Mouse (Mus musculus): ENCODE results near the gene Alkbh3. TPM values are rescaled to one million over a fixed set of nuclear protein-coding genes. Genes with fewer than 3 reads are reported as not detected.

Alkbh3 gene
- polyA plus RNA-seq, 1 experiment from 2014 or later = 46.2 TPM

GRCm38 (mm10) chr2:93979249-93980120, 31.1 kb downstream of the Alkbh3 start:
- WGBS = 93% methylated on average over 7 of the region's 7 CpGs
- H3K36me3 ChIP-seq (ENCODE audit: control insufficient read depth, insufficient read depth, low read length) = peaks cover 9% of the 10 kb centered on the region

GRCm38 (mm10) chr2:93976436-93977252, 34.0 kb downstream of the Alkbh3 start:
- Histone ChIP-seq H3K9me3 (replicated peaks; ENCODE audit: control insufficient read depth, low read length, poor library complexity, severe bottlenecking) (no peaks in the 10 kb centered on the region), H3K27ac (ENCODE audit: low read length) (peak overlapping the region; percentile 63), H3K4me1 (ENCODE audit: control insufficient read depth, insufficient read depth, low read length) (peaks cover 20% of the 10 kb centered on the region), H3K27me3 (ENCODE audit: control insufficient read depth, insufficient read depth, low read depth, low read length) (no peaks in the 10 kb centered on the region), H3K9ac (ENCODE audit: low read depth, low read length) (peak overlapping the region; percentile 81), H3K36me3 (ENCODE audit: control insufficient read depth, insufficient read depth, low read length) (peaks cover 6% of the 10 kb centered on the region), H3K4me3 (ENCODE audit: low read depth, low read length) (peak overlapping the region; percentile 44), H3K4me2 (ENCODE audit: low read length) (peak overlapping the region; percentile 91)
- 3% methylated on average over 35 of the region's 37 CpGs for WGBS
- peak; percentile 84 for ATAC-seq

More at GRCm38 (mm10) chr2:93979249-93980120, 31.1 kb downstream of the Alkbh3 start:
- peaks cover 20% of the 10 kb centered on the region for H3K4me1 ChIP-seq (ENCODE audit: control insufficient read depth, insufficient read depth, low read length)
- no peak overlapping the region for H3K4me2 ChIP-seq (ENCODE audit: low read length)
- no peaks in the 10 kb centered on the region for H3K9me3 ChIP-seq (replicated peaks; ENCODE audit: control insufficient read depth, low read length, poor library complexity, severe bottlenecking)
- H3K27ac ChIP-seq (ENCODE audit: low read length) = no peak overlapping the region
- no peaks in the 10 kb centered on the region for H3K27me3 ChIP-seq (ENCODE audit: control insufficient read depth, insufficient read depth, low read depth, low read length)
- no peak for ATAC-seq
- H3K9ac ChIP-seq (ENCODE audit: low read depth, low read length) = no peak overlapping the region
- H3K4me3 ChIP-seq (ENCODE audit: low read depth, low read length) = no peak overlapping the region

GRCm38 (mm10) chr2:93975526-93976435, 34.8 kb downstream of the Alkbh3 start:
- Histone ChIP-seq H3K4me2 (ENCODE audit: low read length) (peak overlapping the region; percentile 91), H3K27ac (ENCODE audit: low read length) (peak overlapping the region; percentile 63), H3K27me3 (ENCODE audit: control insufficient read depth, insufficient read depth, low read depth, low read length) (no peaks in the 10 kb centered on the region), H3K9ac (ENCODE audit: low read depth, low read length) (peak overlapping the region; percentile 81), H3K4me1 (ENCODE audit: control insufficient read depth, insufficient read depth, low read length) (peaks cover 20% of the 10 kb centered on the region), H3K9me3 (replicated peaks; ENCODE audit: control insufficient read depth, low read length, poor library complexity, severe bottlenecking) (no peaks in the 10 kb centered on the region), H3K4me3 (ENCODE audit: low read depth, low read length) (peak overlapping the region; percentile 44), H3K36me3 (ENCODE audit: control insufficient read depth, insufficient read depth, low read length) (peaks cover 3% of the 10 kb centered on the region; the same call in 1 of the 2 replicates)
- WGBS = 21% methylated on average over 21 of the region's 21 CpGs
- ATAC-seq = peak; percentile 36

GRCm38 (mm10) chr2:93975041-93975440, 35.6 kb downstream of the Alkbh3 start:
- H3K36me3 ChIP-seq (ENCODE audit: control insufficient read depth, insufficient read depth, low read length) = no peaks in the 10 kb centered on the region
- ATAC-seq = no peak
- no peak overlapping the region for H3K9ac ChIP-seq (ENCODE audit: low read depth, low read length)
- no peak overlapping the region for H3K4me3 ChIP-seq (ENCODE audit: low read depth, low read length)
- H3K9me3 ChIP-seq (replicated peaks; ENCODE audit: control insufficient read depth, low read length, poor library complexity, severe bottlenecking) = no peaks in the 10 kb centered on the region
- H3K27ac ChIP-seq (ENCODE audit: low read length) = no peak overlapping the region
- no peak overlapping the region for H3K4me2 ChIP-seq (ENCODE audit: low read length)
- 52% methylated on average over 7 of the region's 7 CpGs for WGBS
- peaks cover 20% of the 10 kb centered on the region for H3K4me1 ChIP-seq (ENCODE audit: control insufficient read depth, insufficient read depth, low read length)
- no peaks in the 10 kb centered on the region for H3K27me3 ChIP-seq (ENCODE audit: control insufficient read depth, insufficient read depth, low read depth, low read length)

GRCm38 (mm10) chr2:93971647-93972046, 39.0 kb downstream of the Alkbh3 start:
- no peak for ATAC-seq
- no peak overlapping the region for H3K4me3 ChIP-seq (ENCODE audit: low read depth, low read length)
- no peaks in the 10 kb centered on the region for H3K9me3 ChIP-seq (replicated peaks; ENCODE audit: control insufficient read depth, low read length, poor library complexity, severe bottlenecking)
- no peak overlapping the region for H3K4me2 ChIP-seq (ENCODE audit: low read length)
- H3K27me3 ChIP-seq (ENCODE audit: control insufficient read depth, insufficient read depth, low read depth, low read length) = no peaks in the 10 kb centered on the region
- peaks cover 10% of the 10 kb centered on the region; the same call in 1 of the 2 replicates for H3K4me1 ChIP-seq (ENCODE audit: control insufficient read depth, insufficient read depth, low read length)
- H3K9ac ChIP-seq (ENCODE audit: low read depth, low read length) = no peak overlapping the region
- no peak overlapping the region for H3K27ac ChIP-seq (ENCODE audit: low read length)
- H3K36me3 ChIP-seq (ENCODE audit: control insufficient read depth, insufficient read depth, low read length) = no peaks in the 10 kb centered on the region
- 79% methylated on average over 3 of the region's 3 CpGs for WGBS

GRCm38 (mm10) chr2:93964494-93965160, 46.0 kb downstream of the Alkbh3 start:
- Histone ChIP-seq H3K9me3 (replicated peaks; ENCODE audit: control insufficient read depth, low read length, poor library complexity, severe bottlenecking) (no peaks in the 10 kb centered on the region), H3K36me3 (ENCODE audit: control insufficient read depth, insufficient read depth, low read length) (no peaks in the 10 kb centered on the region), H3K4me3 (ENCODE audit: low read depth, low read length) (no peak overlapping the region), H3K4me1 (ENCODE audit: control insufficient read depth, insufficient read depth, low read length) (peaks cover 6% of the 10 kb centered on the region), H3K9ac (ENCODE audit: low read depth, low read length) (no peak overlapping the region), H3K27ac (ENCODE audit: low read length) (no peak overlapping the region), H3K4me2 (ENCODE audit: low read length) (no peak overlapping the region), H3K27me3 (ENCODE audit: control insufficient read depth, insufficient read depth, low read depth, low read length) (no peaks in the 10 kb centered on the region)
- WGBS = 27% methylated on average over 7 of the region's 7 CpGs
- peak; percentile 60 for ATAC-seq

GRCm38 (mm10) chr2:93963802-93964201, 46.8 kb downstream of the Alkbh3 start:
- WGBS = 100% methylated on average over 1 of the region's 1 CpGs
- H3K4me3 ChIP-seq (ENCODE audit: low read depth, low read length) = no peak overlapping the region
- peaks cover 6% of the 10 kb centered on the region for H3K4me1 ChIP-seq (ENCODE audit: control insufficient read depth, insufficient read depth, low read length)
- no peaks in the 10 kb centered on the region for H3K27me3 ChIP-seq (ENCODE audit: control insufficient read depth, insufficient read depth, low read depth, low read length)
- H3K9me3 ChIP-seq (replicated peaks; ENCODE audit: control insufficient read depth, low read length, poor library complexity, severe bottlenecking) = no peaks in the 10 kb centered on the region
- no peak overlapping the region for H3K27ac ChIP-seq (ENCODE audit: low read length)
- H3K9ac ChIP-seq (ENCODE audit: low read depth, low read length) = no peak overlapping the region
- no peaks in the 10 kb centered on the region for H3K36me3 ChIP-seq (ENCODE audit: control insufficient read depth, insufficient read depth, low read length)
- no peak overlapping the region for H3K4me2 ChIP-seq (ENCODE audit: low read length)
- ATAC-seq = no peak

- no peak for ATAC-seq
- no peaks in the 10 kb centered on the region for H3K9me3 ChIP-seq (replicated peaks; ENCODE audit: control insufficient read depth, low read length, poor library complexity, severe bottlenecking)
- WGBS = 81% methylated on average over 8 of the region's 8 CpGs
Measured at GRCm38 (mm10) chr2:93961716-93962115, 48.9 kb downstream of the Alkbh3 start.

More at GRCm38 (mm10) chr2:93961716-93962115, 48.9 kb downstream of the Alkbh3 start:
- H3K27ac ChIP-seq (ENCODE audit: low read length) = no peak overlapping the region
- no peaks in the 10 kb centered on the region for H3K36me3 ChIP-seq (ENCODE audit: control insufficient read depth, insufficient read depth, low read length)
- H3K4me2 ChIP-seq (ENCODE audit: low read length) = no peak overlapping the region
- H3K4me1 ChIP-seq (ENCODE audit: control insufficient read depth, insufficient read depth, low read length) = peaks cover 11% of the 10 kb centered on the region
- no peaks in the 10 kb centered on the region for H3K27me3 ChIP-seq (ENCODE audit: control insufficient read depth, insufficient read depth, low read depth, low read length)
- H3K9ac ChIP-seq (ENCODE audit: low read depth, low read length) = no peak overlapping the region
- no peak overlapping the region for H3K4me3 ChIP-seq (ENCODE audit: low read depth, low read length)

All from midbrain, embryonic 16.5 days (tissue).